Mouse (Mus musculus) C2C12 (cell line): ENCODE data around the gene Rem2. TPM values are rescaled to one million over a fixed set of nuclear protein-coding genes. Genes with fewer than 3 reads are reported as not detected.

Source experiments
- H3K27me3 ChIP-seq: one replicate; pipeline ENCODE4 v1.6.1; 2011; ENCODE audit not compliant: control insufficient read depth, insufficient read depth, insufficient read length
- H3K36me3 ChIP-seq: one replicate; pipeline ENCODE4 v1.6.1; 2011; ENCODE audit not compliant: control insufficient read depth, insufficient read depth
- H3K4me3 ChIP-seq: one replicate; pipeline ENCODE4 v1.5.1; 2011; ENCODE audit warnings: mild to moderate bottlenecking, control low read depth; ENCODE audit not compliant: poor library complexity, insufficient read depth, severe bottlenecking
- H3K79me2 ChIP-seq: one replicate; pipeline ENCODE4 v1.6.1; 2011; ENCODE audit not compliant: control insufficient read depth, insufficient read depth
- H3K79me3 ChIP-seq: one replicate; pipeline ENCODE4 v1.6.1; 2011; ENCODE audit warnings: low read depth, control low read depth
- H3ac ChIP-seq: one replicate; pipeline ENCODE3; 2011; ENCODE audit warnings: low read depth; ENCODE audit not compliant: control insufficient read depth, insufficient read length
- CEBPB ChIP-seq: IDR thresholded peaks from one replicate; pipeline ENCODE4 v1.6.1; 2011; ENCODE audit warnings: low read depth, mild to moderate bottlenecking, control low read depth, moderate library complexity
- CTCF ChIP-seq: IDR thresholded peaks from one replicate; pipeline ENCODE4 v1.5.1; 2011; ENCODE audit not compliant: control insufficient read depth, insufficient read depth, insufficient read length
- FOSL1 ChIP-seq: IDR thresholded peaks from one replicate; pipeline ENCODE4 v1.8.0; 2011; ENCODE audit warnings: mild to moderate bottlenecking, low read length; ENCODE audit not compliant: poor library complexity, insufficient read depth, severe bottlenecking
- MAX ChIP-seq: IDR thresholded peaks from one replicate; pipeline ENCODE4 v1.6.1; 2011; ENCODE audit warnings: mild to moderate bottlenecking, control low read depth
- MYOD1 ChIP-seq: IDR thresholded peaks from one replicate; pipeline ENCODE4 v1.6.1; 2011; ENCODE audit warnings: low read depth; ENCODE audit not compliant: control insufficient read depth, insufficient read length
- MYOG ChIP-seq: IDR thresholded peaks from one replicate; pipeline ENCODE4 v1.6.1; 2011; ENCODE audit not compliant: control insufficient read depth, insufficient read length; ENCODE audit errors: extremely low read depth
- USF1 ChIP-seq: IDR thresholded peaks from one replicate; pipeline ENCODE4 v1.6.1; 2011; ENCODE audit warnings: low read depth, mild to moderate bottlenecking, control low read depth, moderate library complexity
- polyA plus RNA-seq: library from polyadenylated mRNA; unstranded; fragments of >200 nt; fragmentation: generic; extraction: Trizol; gene quantifications from one replicate; pipeline ENCODE4 v1.2.1, GENCODE M21; 2012; ENCODE audit warnings: missing spikeins

Gene Rem2
- polyA plus RNA-seq, 1 experiment = 0.56 TPM

DNA sequence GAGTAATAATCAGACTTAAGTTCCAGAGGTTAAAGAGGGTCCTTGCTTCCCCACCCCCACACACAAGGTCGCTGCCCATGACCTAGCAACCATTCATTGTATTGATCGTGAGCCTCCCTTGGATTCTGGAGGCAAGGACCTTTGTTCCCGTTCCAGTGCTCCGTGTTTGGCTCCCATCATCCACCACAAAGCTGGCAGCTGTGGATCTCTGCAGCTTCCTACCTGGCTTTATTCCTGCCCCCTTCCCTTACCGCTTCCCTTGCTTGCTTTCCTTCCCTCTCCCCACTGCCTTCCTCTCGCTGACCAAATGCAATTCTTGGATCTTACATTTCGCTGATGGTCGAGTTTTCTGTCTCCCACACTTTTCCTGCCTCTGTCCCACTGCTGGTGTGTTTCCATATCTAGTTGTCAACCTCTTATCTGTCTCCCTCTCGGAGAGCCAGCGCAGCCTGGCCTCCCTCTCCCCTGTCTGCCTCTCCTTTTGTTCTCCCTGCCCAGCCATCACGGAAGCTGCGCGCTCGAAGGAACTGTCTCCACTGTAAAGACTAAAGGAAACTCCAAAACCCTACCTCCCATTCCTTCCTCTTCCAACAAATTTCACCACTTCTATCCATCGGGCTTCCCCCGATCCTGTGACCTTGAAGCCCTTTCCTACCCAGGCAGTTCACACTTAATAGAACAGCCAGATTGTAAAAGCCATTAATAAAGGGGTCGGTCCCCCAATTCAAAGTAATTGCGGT lies 45.3 kb upstream of the Rem2 start:
- TF ChIP-seq MAX (no peak), MYOG (no peak), CEBPB (no peak), MYOD1 (no peak), CTCF (no peak), USF1 (no peak), FOSL1 (no peak)
- peaks cover 85% of the 10 kb centered on the region for H3K79me2 ChIP-seq
- H3K79me3 ChIP-seq = peaks cover 45% of the 10 kb centered on the region
- H3K4me3 ChIP-seq = peak overlapping the region; percentile 89
- H3K36me3 ChIP-seq = peaks cover 30% of the 10 kb centered on the region
- H3ac ChIP-seq = peak overlapping the region; percentile 56
- H3K27me3 ChIP-seq = no peaks in the 10 kb centered on the region

DNA sequence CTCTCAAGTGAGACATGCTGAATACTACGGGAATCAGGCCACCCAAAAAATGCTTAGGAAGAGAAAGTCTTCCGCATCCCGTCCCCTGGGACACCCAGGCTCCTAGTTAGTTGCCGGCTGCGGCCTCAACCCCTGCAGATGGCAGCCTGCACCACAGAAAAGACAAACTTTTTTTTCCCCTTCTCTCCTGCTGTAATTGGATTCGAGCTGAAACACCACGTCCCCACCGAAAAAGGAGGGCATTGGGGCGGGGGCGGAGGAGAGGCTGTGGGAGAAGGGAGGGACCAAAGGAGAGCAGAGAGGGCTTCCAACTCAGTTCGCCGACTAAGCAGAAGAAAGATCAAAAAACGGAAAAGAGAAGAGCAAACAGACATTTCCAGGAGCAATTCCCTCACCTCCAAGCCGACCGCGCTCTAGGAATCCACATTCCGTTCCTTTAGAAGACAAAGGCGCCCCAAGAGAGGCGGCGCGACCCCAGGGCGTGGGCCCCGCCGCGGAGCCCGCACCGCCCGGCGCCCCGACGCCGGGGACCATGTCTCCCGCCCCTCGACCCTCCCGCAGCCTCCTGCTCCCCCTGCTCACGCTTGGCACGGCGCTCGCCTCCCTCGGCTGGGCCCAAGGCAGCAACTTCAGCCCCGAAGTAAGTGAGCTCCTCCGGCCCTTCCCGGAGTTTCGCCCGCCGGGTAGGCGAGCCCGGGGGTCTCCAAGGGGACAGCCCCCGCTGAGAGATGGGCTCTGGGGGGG lies 44.4 kb upstream of the Rem2 start, which contains the start of gene Mmp14:
Mmp14 (plus strand) TSS at position 279 of the 744 bp plus-strand sequence.
- Histone ChIP-seq H3ac (peak within 1 kb of the TSS; percentile 72), H3K79me3 (peaks cover 48% of the 10 kb centered on the region), H3K36me3 (peaks cover 38% of the 10 kb centered on the region), H3K79me2 (peaks cover 92% of the 10 kb centered on the region), H3K4me3 (peak within 1 kb of the TSS; percentile 89), H3K27me3 (no peaks in the 10 kb centered on the region)
- TF ChIP-seq MYOD1 (no peak), MYOG (no peak), USF1 (no peak), CTCF (no peak), CEBPB (no peak), MAX (no peak), FOSL1 (no peak)

DNA sequence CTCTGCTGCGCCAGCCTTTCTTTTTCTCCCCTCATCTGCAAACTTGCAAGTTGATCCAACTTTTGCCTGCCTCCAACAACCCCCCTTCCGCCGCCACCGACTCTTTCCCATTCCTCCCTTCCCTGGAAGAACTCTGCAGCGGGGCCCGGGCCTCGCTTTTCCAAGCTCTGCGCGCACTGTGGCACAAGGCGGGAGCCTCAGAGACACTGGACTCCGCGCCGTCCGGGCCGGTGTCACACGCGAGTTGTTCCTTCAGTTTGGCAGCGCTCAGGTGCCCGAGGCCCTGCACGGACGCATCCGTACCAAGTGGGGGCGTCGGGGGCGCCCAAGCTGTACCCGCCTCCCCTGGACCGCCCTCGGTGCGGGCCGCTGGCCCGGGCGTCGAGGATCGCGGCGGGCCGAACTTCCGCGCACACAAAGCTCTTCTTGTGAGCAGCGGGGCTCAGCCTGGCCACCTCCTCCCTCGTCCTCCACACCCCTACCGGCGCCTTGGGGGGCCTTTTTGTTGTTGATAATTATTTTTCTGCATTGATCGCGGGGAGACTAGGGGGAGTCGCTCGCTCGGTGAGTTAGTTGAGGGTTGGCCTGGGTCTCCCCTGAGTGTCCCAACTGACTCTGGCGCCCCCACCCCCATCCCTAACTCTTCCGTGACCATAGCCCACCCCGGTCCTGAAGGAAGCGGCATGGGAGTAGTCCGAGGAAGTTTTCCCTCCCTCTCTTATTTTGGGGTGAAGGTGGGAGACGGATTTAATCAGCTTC lies 43.6 kb upstream of the Rem2 start:
- Histone ChIP-seq H3ac (peak overlapping the region; percentile 72), H3K36me3 (peaks cover 45% of the 10 kb centered on the region), H3K79me3 (peaks cover 45% of the 10 kb centered on the region), H3K27me3 (no peaks in the 10 kb centered on the region), H3K4me3 (peak overlapping the region; percentile 89), H3K79me2 (peaks cover 88% of the 10 kb centered on the region)
- TF ChIP-seq USF1 (no peak), MYOD1 (no peak), CTCF (peak; percentile 13)

DNA sequence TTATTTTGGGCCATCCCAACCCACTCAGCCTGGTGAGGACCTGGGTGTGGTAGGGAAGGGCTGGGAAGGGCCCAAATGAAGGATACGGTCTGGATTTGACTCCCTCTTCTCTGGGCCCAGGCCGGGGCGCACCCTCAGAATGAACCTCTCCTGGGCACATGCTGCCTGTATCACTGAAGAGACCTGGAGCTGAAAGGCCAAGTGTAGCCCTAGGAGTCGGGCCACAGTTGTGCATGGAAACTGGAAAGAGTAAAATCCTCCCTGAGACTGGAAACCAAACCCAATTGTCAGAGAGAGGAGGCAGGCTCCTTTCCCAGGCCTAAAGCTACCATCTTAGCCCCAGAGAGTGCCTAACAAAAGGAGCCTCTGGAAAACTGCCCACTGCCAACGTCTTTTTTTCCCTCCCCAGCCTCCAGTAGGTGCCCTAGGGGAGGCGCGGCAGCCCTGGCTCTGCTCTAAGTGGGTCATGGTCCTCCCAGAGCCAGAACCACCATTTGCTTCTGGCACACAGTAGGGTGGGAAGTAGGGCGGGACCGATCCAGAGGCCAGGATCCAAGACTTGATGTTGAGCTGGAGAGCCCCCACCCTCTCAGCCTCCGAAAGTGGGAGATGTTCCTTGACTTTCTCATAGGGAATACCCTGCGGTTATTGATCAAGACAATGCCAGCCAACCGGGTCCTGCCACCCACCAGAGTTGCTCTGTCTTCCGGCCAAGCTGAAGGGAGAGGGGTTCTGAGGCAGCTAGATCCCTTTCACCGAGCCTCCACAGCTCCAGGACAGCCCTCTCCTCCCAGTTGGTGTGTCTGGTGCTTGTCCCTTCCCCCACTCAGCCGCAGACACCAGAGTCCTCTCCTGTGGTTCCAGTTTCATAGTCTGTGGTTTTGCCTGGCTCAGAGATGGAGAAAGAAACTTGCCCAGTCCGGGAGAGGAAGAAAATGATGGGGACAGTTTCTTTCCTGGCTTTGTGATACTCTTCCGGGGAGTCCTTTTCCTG lies 42.8 kb upstream of the Rem2 start:
- Histone ChIP-seq H3K27me3 (no peaks in the 10 kb centered on the region), H3K79me2 (peaks cover 79% of the 10 kb centered on the region), H3K4me3 (peak overlapping the region; percentile 89), H3K79me3 (peaks cover 37% of the 10 kb centered on the region), H3ac (peak overlapping the region; percentile 72), H3K36me3 (peaks cover 48% of the 10 kb centered on the region)
- peak; percentile 38 for TF ChIP-seq MAX
- TF ChIP-seq FOSL1 = no peak

DNA sequence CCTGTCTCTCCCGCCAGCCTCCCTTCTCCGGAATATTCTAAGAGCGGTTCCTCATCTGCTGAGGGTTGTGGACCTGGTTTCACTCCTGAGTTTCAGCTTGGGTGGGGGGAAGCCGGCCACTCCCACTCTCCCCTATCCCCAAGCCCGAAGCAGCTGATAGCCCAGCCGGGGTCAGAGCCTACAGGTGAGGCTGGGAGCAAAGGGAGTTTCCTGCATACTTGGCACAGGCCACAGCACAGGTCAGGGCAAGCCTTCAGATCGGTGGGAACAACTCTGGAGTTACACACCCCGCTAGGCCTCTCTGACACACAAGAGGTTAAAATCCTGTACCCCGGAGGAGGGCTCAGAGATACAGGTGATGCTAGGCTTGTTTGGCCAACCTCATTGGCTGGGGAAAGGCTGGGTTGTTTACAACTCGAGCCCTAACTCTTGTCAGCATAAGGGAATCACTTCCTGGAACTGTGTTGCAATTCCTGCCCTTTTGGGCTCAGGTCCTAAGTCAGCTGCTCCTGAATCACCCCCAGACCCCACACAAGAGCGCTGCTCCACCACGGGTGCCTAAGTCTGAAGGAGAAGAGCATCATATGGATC lies 41.9 kb upstream of the Rem2 start:
- H3K79me3 ChIP-seq = peaks cover 32% of the 10 kb centered on the region
- H3ac ChIP-seq = peak overlapping the region; percentile 43
- H3K79me2 ChIP-seq = peaks cover 70% of the 10 kb centered on the region
- H3K27me3 ChIP-seq = no peaks in the 10 kb centered on the region
- peak overlapping the region; percentile 89 for H3K4me3 ChIP-seq
- TF ChIP-seq CEBPB (peak; percentile 48), MAX (no peak)
- H3K36me3 ChIP-seq = peaks cover 48% of the 10 kb centered on the region
